Comparison of ENCODE assay signal across 8 mouse cellular contexts in genomic region chr15:102404608-102405488, GRCm38 (mm10). TPM values are rescaled to one million over a fixed set of nuclear protein-coding genes. Genes with fewer than 3 reads are reported as not detected.
DNase-seq lines count a peak whose midpoint lies in the region; ATAC-seq lines count a peak whose summit lies in the region.

No protein-coding gene starts in this region.

- peak overlapping the region; percentile 100 for H3K27ac ChIP-seq in kidney, embryonic 14.5 days (ENCODE audit: low read depth, low read length)
- H3K27ac ChIP-seq in forebrain, embryonic 14.5 days (ENCODE audit: low read depth, low read length), result peak overlapping the region; percentile 99
- H3K27ac ChIP-seq in liver, embryonic 12.5 days, result peak overlapping the region; percentile 98
- H3K27ac ChIP-seq in stomach, embryonic 16.5 days (ENCODE audit: low read length), result peak overlapping the region; percentile 100

- H3K4me3 ChIP-seq in kidney, embryonic 14.5 days (ENCODE audit: low read length), result peak overlapping the region; percentile 68
- H3K4me3 ChIP-seq in forebrain, embryonic 14.5 days (ENCODE audit: low read depth, low read length), result peak overlapping the region; percentile 49
- peak overlapping the region; percentile 91 for H3K4me3 ChIP-seq in liver, embryonic 12.5 days
- H3K4me3 ChIP-seq in stomach, embryonic 16.5 days (replicated peaks; ENCODE audit: low read length), result peak overlapping the region; percentile 78

- H3K9ac ChIP-seq in kidney, embryonic 14.5 days (ENCODE audit: low read depth, low read length), result peak overlapping the region; percentile 81
- peak overlapping the region; percentile 76 for H3K9ac ChIP-seq in forebrain, embryonic 14.5 days (ENCODE audit: low read length)
- H3K9ac ChIP-seq in liver, embryonic 12.5 days, result peak overlapping the region; percentile 79
- H3K9ac ChIP-seq in stomach, embryonic 16.5 days (ENCODE audit: low read length), result peak overlapping the region; percentile 89

- H3K4me1 ChIP-seq in kidney, embryonic 14.5 days (ENCODE audit: control insufficient read depth, insufficient read depth, low read length), result peaks cover 25% of the 10 kb centered on the region; the same call in 1 of the 2 replicates
- H3K4me1 ChIP-seq in forebrain, embryonic 14.5 days (ENCODE audit: control insufficient read depth, insufficient read depth, low read length), result peaks cover 19% of the 10 kb centered on the region
- H3K4me1 ChIP-seq in liver, embryonic 12.5 days, result peaks cover 71% of the 10 kb centered on the region
- H3K4me1 ChIP-seq in stomach, embryonic 16.5 days (ENCODE audit: control insufficient read depth, insufficient read depth, low read length), result peaks cover 25% of the 10 kb centered on the region

- peak overlapping the region; percentile 72 for H3K4me2 ChIP-seq in kidney, embryonic 14.5 days (replicated peaks; ENCODE audit: low read depth, low read length)
- peak overlapping the region; percentile 54 for H3K4me2 ChIP-seq in forebrain, embryonic 14.5 days (ENCODE audit: low read length)
- H3K4me2 ChIP-seq in liver, embryonic 12.5 days, result peak overlapping the region; percentile 81
- peak overlapping the region; percentile 70 for H3K4me2 ChIP-seq in stomach, embryonic 16.5 days (ENCODE audit: low read depth, low read length)

- peaks cover 23% of the 10 kb centered on the region for H3K36me3 ChIP-seq in kidney, embryonic 14.5 days (ENCODE audit: control insufficient read depth, insufficient read depth, low read length)
- H3K36me3 ChIP-seq in forebrain, embryonic 14.5 days (ENCODE audit: control insufficient read depth, insufficient read depth, low read length), result peaks cover 23% of the 10 kb centered on the region
- peaks cover 27% of the 10 kb centered on the region for H3K36me3 ChIP-seq in liver, embryonic 12.5 days
- H3K36me3 ChIP-seq in stomach, embryonic 16.5 days (ENCODE audit: control insufficient read depth, insufficient read depth, low read length), result peaks cover 17% of the 10 kb centered on the region; the same call in 1 of the 2 replicates

- no peak for DNase-seq in kidney, postnatal 25 days
- DNase-seq in forebrain, embryonic 14.5 days (ENCODE audit: low spot score), result no peak
- DNase-seq in right cerebral cortex, adult 18-20 months, result no peak
- DNase-seq in adrenal gland, adult 18-20 months (ENCODE audit: low spot score in 2 of 2), result no peak

- ATAC-seq in kidney, embryonic 14.5 days (ENCODE audit: low FRiP score, low TSS enrichment), result no peak; the same call in 1 of the 2 replicates
- ATAC-seq in activated CD4-positive, CD25-positive, alpha-beta regulatory T cell, adult 4 months, result peak; percentile 23
- no peak for ATAC-seq in forebrain, embryonic 14.5 days
- ATAC-seq in liver, embryonic 12.5 days, result peak; percentile 27
- ATAC-seq in stomach, embryonic 16.5 days (ENCODE audit: insufficient read depth, low FRiP score), result no peak; the same call in 1 of the 2 replicates

- no peaks in the 10 kb centered on the region for H3K9me3 ChIP-seq in kidney, embryonic 14.5 days (ENCODE audit: control insufficient read depth, low read length)
- no peaks in the 10 kb centered on the region for H3K9me3 ChIP-seq in forebrain, embryonic 14.5 days (replicated peaks; ENCODE audit: control insufficient read depth, low read length)
- no peaks in the 10 kb centered on the region for H3K9me3 ChIP-seq in liver, embryonic 12.5 days (replicated peaks)
- H3K9me3 ChIP-seq in stomach, embryonic 16.5 days (replicated peaks; ENCODE audit: control insufficient read depth, low read length), result no peaks in the 10 kb centered on the region

- no peaks in the 10 kb centered on the region for H3K27me3 ChIP-seq in kidney, embryonic 14.5 days (ENCODE audit: control insufficient read depth, insufficient read depth, low read length)
- no peaks in the 10 kb centered on the region for H3K27me3 ChIP-seq in forebrain, embryonic 14.5 days (replicated peaks; ENCODE audit: control insufficient read depth, insufficient read depth, low read length)
- no peaks in the 10 kb centered on the region for H3K27me3 ChIP-seq in liver, embryonic 12.5 days (replicated peaks)
- no peaks in the 10 kb centered on the region for H3K27me3 ChIP-seq in stomach, embryonic 16.5 days (ENCODE audit: control insufficient read depth, insufficient read depth, low read length)

- WGBS in kidney, embryonic 14.5 days, result 15% methylated on average over 34 of the region's 34 CpGs
- 16% methylated on average over 34 of the region's 34 CpGs for WGBS in forebrain, embryonic 14.5 days
- 14% methylated on average over 34 of the region's 34 CpGs for WGBS in liver, embryonic 12.5 days (ENCODE audit: insufficient replicate concordance)
- WGBS in stomach, embryonic 16.5 days, result 16% methylated on average over 33 of the region's 34 CpGs

RNA-seq across cellular contexts. Expression of gene Sp1, which starts 1.1 kb away (rescaled TPM):
- 16.5 and 16.8 TPM in 2 replicates for polyA plus RNA-seq in kidney, embryonic 14.5 days (2014; fragmentation: Nextera tagmentation; extraction: Ambion mirVana)
- polyA plus RNA-seq in activated CD4-positive, CD25-positive, alpha-beta regulatory T cell, adult 4 months (2017; shearing (Covaris generic)), result 10 to 100 TPM; 20.6 to 21.6 TPM
- 6.6 and 7.0 TPM in 2 replicates for polyA plus RNA-seq in forebrain, embryonic 14.5 days (2014; fragmentation: Nextera tagmentation; extraction: Ambion mirVana)
- polyA plus RNA-seq in liver, embryonic 12.5 days (2016; fragmentation: Nextera tagmentation; extraction: Ambion mirVana), result 5.1 and 5.6 TPM in 2 replicates
- polyA plus RNA-seq in stomach, embryonic 16.5 days (2015; fragmentation: Nextera tagmentation; extraction: Ambion mirVana), result 9.5 and 10.3 TPM in 2 replicates
- 10 to 100 TPM; 61.1 to 62.1 TPM for total RNA-seq in adrenal gland, adult 18-20 months (2021)

RNA-seq across cellular contexts. Expression of gene Sp7, which starts 37.9 kb away (rescaled TPM):
- 1.0 and 2.0 TPM in 2 replicates for polyA plus RNA-seq in kidney, embryonic 14.5 days (2014; fragmentation: Nextera tagmentation; extraction: Ambion mirVana)
- polyA plus RNA-seq in activated CD4-positive, CD25-positive, alpha-beta regulatory T cell, adult 4 months (2017; shearing (Covaris generic)), result not detected
- 0.33 and 0.39 TPM in 2 replicates for polyA plus RNA-seq in forebrain, embryonic 14.5 days (2014; fragmentation: Nextera tagmentation; extraction: Ambion mirVana)
- polyA plus RNA-seq in liver, embryonic 12.5 days (2016; fragmentation: Nextera tagmentation; extraction: Ambion mirVana), result 0.37 and 0.63 TPM in 2 replicates
- 1.3 TPM in 2 replicates for polyA plus RNA-seq in stomach, embryonic 16.5 days (2015; fragmentation: Nextera tagmentation; extraction: Ambion mirVana)
- under 1 TPM in 1 of 2 experiments, not detected in 1; 0.10 TPM for total RNA-seq in adrenal gland, adult 18-20 months (2021)

RNA-seq across cellular contexts. Expression of gene Amhr2, which starts 40.3 kb away (rescaled TPM):
- polyA plus RNA-seq in kidney, embryonic 14.5 days (2014; fragmentation: Nextera tagmentation; extraction: Ambion mirVana), result 0.51 and 0.95 TPM in 2 replicates
- not detected for polyA plus RNA-seq in activated CD4-positive, CD25-positive, alpha-beta regulatory T cell, adult 4 months (2017; shearing (Covaris generic))
- 0.11 and 0.25 TPM in 2 replicates for polyA plus RNA-seq in forebrain, embryonic 14.5 days (2014; fragmentation: Nextera tagmentation; extraction: Ambion mirVana)
- polyA plus RNA-seq in liver, embryonic 12.5 days (2016; fragmentation: Nextera tagmentation; extraction: Ambion mirVana), result 0.12 and 0.31 TPM in 2 replicates
- polyA plus RNA-seq in stomach, embryonic 16.5 days (2015; fragmentation: Nextera tagmentation; extraction: Ambion mirVana), result 0.68 and 2.5 TPM in 2 replicates
- 1 to 10 TPM; 1.5 to 2.0 TPM for total RNA-seq in adrenal gland, adult 18-20 months (2021)

RNA-seq across cellular contexts. Expression of gene Prr13, which starts 54.0 kb away (rescaled TPM):
- polyA plus RNA-seq in kidney, embryonic 14.5 days (2014; fragmentation: Nextera tagmentation; extraction: Ambion mirVana), result 87.7 and 92.6 TPM in 2 replicates
- polyA plus RNA-seq in activated CD4-positive, CD25-positive, alpha-beta regulatory T cell, adult 4 months (2017; shearing (Covaris generic)), result 1,000 to 10,000 TPM; 1,157 to 1,321 TPM
- 103 and 116 TPM in 2 replicates for polyA plus RNA-seq in forebrain, embryonic 14.5 days (2014; fragmentation: Nextera tagmentation; extraction: Ambion mirVana)
- 119 and 126 TPM in 2 replicates for polyA plus RNA-seq in liver, embryonic 12.5 days (2016; fragmentation: Nextera tagmentation; extraction: Ambion mirVana)
- polyA plus RNA-seq in stomach, embryonic 16.5 days (2015; fragmentation: Nextera tagmentation; extraction: Ambion mirVana), result 131 and 157 TPM in 2 replicates
- 100 to 1,000 TPM in 1 of 2 experiments, 10 to 100 TPM in 1; 86.2 to 148 TPM for total RNA-seq in adrenal gland, adult 18-20 months (2021)

RNA-seq across cellular contexts. Expression of gene Aaas, which starts 54.3 kb away (rescaled TPM):
- polyA plus RNA-seq in kidney, embryonic 14.5 days (2014; fragmentation: Nextera tagmentation; extraction: Ambion mirVana), result 73.3 and 84.7 TPM in 2 replicates
- 10 to 100 TPM; 45.7 to 48.7 TPM for polyA plus RNA-seq in activated CD4-positive, CD25-positive, alpha-beta regulatory T cell, adult 4 months (2017; shearing (Covaris generic))
- 43.2 and 48.2 TPM in 2 replicates for polyA plus RNA-seq in forebrain, embryonic 14.5 days (2014; fragmentation: Nextera tagmentation; extraction: Ambion mirVana)
- polyA plus RNA-seq in liver, embryonic 12.5 days (2016; fragmentation: Nextera tagmentation; extraction: Ambion mirVana), result 69.7 and 74.7 TPM in 2 replicates
- 55.4 and 57.0 TPM in 2 replicates for polyA plus RNA-seq in stomach, embryonic 16.5 days (2015; fragmentation: Nextera tagmentation; extraction: Ambion mirVana)
- total RNA-seq in adrenal gland, adult 18-20 months (2021), result 10 to 100 TPM; 12.0 to 14.7 TPM

Comparison
In these comparisons a context has a peak if more than half of its experiments do, and no peak if none do; other contexts are left out.
1. ATAC-seq: peak in activated CD4-positive, CD25-positive, alpha-beta regulatory T cell, adult 4 months (single experiment) and liver, embryonic 12.5 days (single experiment); none in kidney, embryonic 14.5 days (single experiment), forebrain, embryonic 14.5 days (single experiment) and stomach, embryonic 16.5 days (single experiment).
2. Peak in every context shown above with its lines, with median percentiles within 50 percentile points of each other: H3K27ac ChIP-seq, H3K4me2 ChIP-seq, H3K4me3 ChIP-seq and H3K9ac ChIP-seq.